Mouse (Mus musculus) neural tube, embryonic 15.5 days (tissue): ENCODE results near the gene Ttc33. TPM values are rescaled to one million over a fixed set of nuclear protein-coding genes. Genes with fewer than 3 reads are reported as not detected.
"Not testable (repeated sequence)": the region's sequence is repeated elsewhere in the genome, so short reads cannot be mapped to it uniquely, and the experiment has no call there.

ENCODE experiments used
- ATAC-seq: fragments of 200-750 bp; cut with Nextera tagmentation; 2 replicates; pipeline ENCODE4 v1.8.0; 2017; ENCODE audit warnings: mild to moderate bottlenecking, moderate TSS enrichment, moderate library complexity; ENCODE audit not compliant: low FRiP score
- H3K27ac ChIP-seq: fragments of 300-500 bp; sonication (generic); replicated peaks from 2 replicates; pipeline ENCODE4 v1.5.1; 2015; ENCODE audit warnings: mild to moderate bottlenecking, inconsistent platforms
- H3K27me3 ChIP-seq: fragments of 300-500 bp; sonication (generic); replicated peaks from 2 replicates; pipeline ENCODE4 v1.6.1; 2015; ENCODE audit warnings: inconsistent platforms
- H3K36me3 ChIP-seq: fragments of 300-500 bp; sonication (generic); 2 replicates; pipeline ENCODE4 v1.6.1; 2015; ENCODE audit warnings: inconsistent platforms
- H3K4me1 ChIP-seq: fragments of 300-500 bp; sonication (generic); 2 replicates; pipeline ENCODE4 v1.6.1; 2015; ENCODE audit warnings: inconsistent platforms
- H3K4me2 ChIP-seq: fragments of 300-500 bp; sonication (generic); 2 replicates; pipeline ENCODE4 v1.6.1; 2015; ENCODE audit warnings: inconsistent platforms, mild to moderate bottlenecking, moderate library complexity
- H3K4me3 ChIP-seq: fragments of 300-500 bp; sonication (generic); replicated peaks from 2 replicates; pipeline ENCODE4 v1.5.1; 2015; ENCODE audit warnings: mild to moderate bottlenecking, inconsistent platforms
- H3K9ac ChIP-seq: fragments of 300-500 bp; sonication (generic); replicated peaks from 2 replicates; pipeline ENCODE4 v1.6.1; 2015; ENCODE audit warnings: mild to moderate bottlenecking, inconsistent platforms
- H3K9me3 ChIP-seq: fragments of 300-500 bp; sonication (generic); replicated peaks from 2 replicates; pipeline ENCODE4 v1.6.1; 2016; ENCODE audit warnings: inconsistent platforms
- WGBS: fragments of 180-500 bp; shearing (Covaris S2); methylation state at CpG from one replicate; pipeline ENCODE4 v1.1.7; 2015; ENCODE audit warnings: mixed read lengths; 5-methylcytosine and 5-hydroxymethylcytosine counted together
- polyA plus RNA-seq: library from polyadenylated mRNA; unstranded; fragments of >200 nt; fragmentation: Nextera tagmentation; extraction: Ambion mirVana; gene quantifications from 2 replicates; pipeline ENCODE4 v1.2.1, GENCODE M21; 2015

Ttc33 gene
- polyA plus RNA-seq, 1 experiment from 2014 or later = 53.0 TPM

- H3K4me1 ChIP-seq = peaks cover 26% of the 10 kb centered on the region
- no peak for ATAC-seq
- no peaks in the 10 kb centered on the region for H3K9me3 ChIP-seq
- H3K4me3 ChIP-seq = no peak overlapping the region
- no peaks in the 10 kb centered on the region for H3K27me3 ChIP-seq
- no peak overlapping the region for H3K4me2 ChIP-seq
- 0 out of 2 replicates have a peak, but pooled peaks cover 2% of the 10 kb centered on the region for H3K36me3 ChIP-seq
- H3K9ac ChIP-seq = no peak overlapping the region
- 95% methylated on average over 1 of the region's 1 CpGs for WGBS
- H3K27ac ChIP-seq = no peak overlapping the region
These were observed 2.7 kb downstream of the Ttc33 start for GRCm38 (mm10) chr15:5188029-5188428.

GRCm38 (mm10) chr15:5189504-5190093, 4.3 kb downstream of the Ttc33 start:
- Histone ChIP-seq H3K27me3 (no peaks in the 10 kb centered on the region), H3K4me2 (no peak overlapping the region), H3K4me1 (peaks cover 21% of the 10 kb centered on the region), H3K36me3 (0 out of 2 replicates have a peak, but pooled peaks cover 2% of the 10 kb centered on the region), H3K9ac (no peak overlapping the region), H3K4me3 (no peak overlapping the region), H3K27ac (no peak overlapping the region), H3K9me3 (no peaks in the 10 kb centered on the region)
- 59% methylated on average over 10 of the region's 10 CpGs for WGBS
- ATAC-seq = no peak

GRCm38 (mm10) chr15:5193833-5194232, 8.5 kb downstream of the Ttc33 start:
- Histone ChIP-seq H3K27ac (no peak overlapping the region), H3K4me1 (0 out of 2 replicates have a peak, but pooled peaks cover 3% of the 10 kb centered on the region), H3K36me3 (0 out of 2 replicates have a peak, but pooled peaks cover 2% of the 10 kb centered on the region), H3K27me3 (no peaks in the 10 kb centered on the region), H3K4me3 (no peak overlapping the region), H3K9ac (no peak overlapping the region), H3K9me3 (no peaks in the 10 kb centered on the region), H3K4me2 (no peak overlapping the region)
- no peak for ATAC-seq
- WGBS = 87% methylated on average over 3 of the region's 3 CpGs

GRCm38 (mm10) chr15:5194446-5194845, 9.1 kb downstream of the Ttc33 start:
- Histone ChIP-seq H3K4me3 (no peak overlapping the region), H3K4me2 (no peak overlapping the region), H3K9me3 (no peaks in the 10 kb centered on the region), H3K27me3 (no peaks in the 10 kb centered on the region), H3K36me3 (0 out of 2 replicates have a peak, but pooled peaks cover 2% of the 10 kb centered on the region), H3K27ac (no peak overlapping the region), H3K9ac (no peak overlapping the region), H3K4me1 (0 out of 2 replicates have a peak, but pooled peaks cover 3% of the 10 kb centered on the region)
- WGBS = 92% methylated on average over 6 of the region's 6 CpGs
- ATAC-seq = no peak

- Histone ChIP-seq H3K36me3 (0 out of 2 replicates have a peak, but pooled peaks cover 2% of the 10 kb centered on the region), H3K27ac (no peak overlapping the region), H3K9ac (no peak overlapping the region), H3K4me3 (no peak overlapping the region), H3K4me2 (no peak overlapping the region), H3K27me3 (no peaks in the 10 kb centered on the region), H3K9me3 (no peaks in the 10 kb centered on the region), H3K4me1 (no peaks in the 10 kb centered on the region)
- no peak for ATAC-seq
- WGBS = 92% methylated on average over 9 of the region's 9 CpGs
These were observed 9.6 kb downstream of the Ttc33 start for GRCm38 (mm10) chr15:5194931-5195330.

- H3K4me2 ChIP-seq = no peak overlapping the region
- H3K4me1 ChIP-seq = no peaks in the 10 kb centered on the region
- no peaks in the 10 kb centered on the region for H3K36me3 ChIP-seq
- ATAC-seq = no peak
- no peaks in the 10 kb centered on the region for H3K27me3 ChIP-seq
- H3K4me3 ChIP-seq = no peak overlapping the region
- no peak overlapping the region for H3K9ac ChIP-seq
- no peak overlapping the region for H3K27ac ChIP-seq
- WGBS = 44% methylated on average over 4 of the region's 4 CpGs
- no peaks in the 10 kb centered on the region for H3K9me3 ChIP-seq
These were observed 10.7 kb downstream of the Ttc33 start for GRCm38 (mm10) chr15:5195987-5196514.

GRCm38 (mm10) chr15:5196691-5197090, 11.4 kb downstream of the Ttc33 start:
- ATAC-seq = no peak
- Histone ChIP-seq H3K36me3 (no peaks in the 10 kb centered on the region), H3K4me1 (no peaks in the 10 kb centered on the region), H3K4me2 (no peak overlapping the region), H3K9me3 (no peaks in the 10 kb centered on the region), H3K4me3 (no peak overlapping the region), H3K27me3 (no peaks in the 10 kb centered on the region), H3K9ac (no peak overlapping the region), H3K27ac (no peak overlapping the region)
- WGBS = 73% methylated on average over 4 of the region's 4 CpGs

- H3K4me1 ChIP-seq = no peaks in the 10 kb centered on the region
- H3K4me3 ChIP-seq = no peak overlapping the region
- no peaks in the 10 kb centered on the region for H3K27me3 ChIP-seq
- 0 out of 2 replicates have a peak, but pooled peaks cover 3% of the 10 kb centered on the region for H3K36me3 ChIP-seq
- 94% methylated on average over 9 of the region's 9 CpGs for WGBS
- no peak overlapping the region for H3K9ac ChIP-seq
- no peaks in the 10 kb centered on the region for H3K9me3 ChIP-seq
- no peak for ATAC-seq
- H3K27ac ChIP-seq = no peak overlapping the region
- no peak overlapping the region for H3K4me2 ChIP-seq
These were observed 19.9 kb downstream of the Ttc33 start for GRCm38 (mm10) chr15:5205222-5205621.

- no peak overlapping the region for H3K27ac ChIP-seq
- no peaks in the 10 kb centered on the region for H3K27me3 ChIP-seq
- peaks cover 10% of the 10 kb centered on the region; the same call in 1 of the 2 replicates for H3K36me3 ChIP-seq
- no peak for ATAC-seq
- H3K4me3 ChIP-seq = no peak overlapping the region
- H3K9ac ChIP-seq = no peak overlapping the region
- WGBS = 96% methylated on average over 3 of the region's 3 CpGs
- H3K9me3 ChIP-seq = no peaks in the 10 kb centered on the region
- H3K4me2 ChIP-seq = no peak overlapping the region
- H3K4me1 ChIP-seq = no peaks in the 10 kb centered on the region
These were observed 23.8 kb downstream of the Ttc33 start for GRCm38 (mm10) chr15:5209116-5209515.

- H3K36me3 ChIP-seq = peaks cover 11% of the 10 kb centered on the region
- no peaks in the 10 kb centered on the region for H3K4me1 ChIP-seq
- H3K4me3 ChIP-seq = no peak overlapping the region
- H3K9me3 ChIP-seq = no peaks in the 10 kb centered on the region
- H3K4me2 ChIP-seq = no peak overlapping the region
- no peaks in the 10 kb centered on the region for H3K27me3 ChIP-seq
- no peak overlapping the region for H3K27ac ChIP-seq
- 84% methylated on average over 6 of the region's 6 CpGs for WGBS
- H3K9ac ChIP-seq = no peak overlapping the region
- ATAC-seq = no peak
These were observed 35.2 kb downstream of the Ttc33 start for GRCm38 (mm10) chr15:5220491-5220890.

GRCm38 (mm10) chr15:5230746-5231145, 45.4 kb downstream of the Ttc33 start:
- 84% methylated on average over 10 of the region's 10 CpGs for WGBS

GRCm38 (mm10) chr15:5234659-5235058, 49.3 kb downstream of the Ttc33 start:
- Histone ChIP-seq H3K36me3 (no peaks in the 10 kb centered on the region), H3K4me3 (no peak overlapping the region), H3K9ac (no peak overlapping the region), H3K9me3 (no peaks in the 10 kb centered on the region), H3K4me2 (no peak overlapping the region), H3K27me3 (no peaks in the 10 kb centered on the region), H3K4me1 (peaks cover 10% of the 10 kb centered on the region; the same call in 1 of the 2 replicates), H3K27ac (no peak overlapping the region)
- ATAC-seq = no peak
- WGBS = 88% methylated on average over 16 of the region's 16 CpGs

More at GRCm38 (mm10) chr15:5230746-5231145, 45.4 kb downstream of the Ttc33 start:
- not testable (repeated sequence) for H3K36me3 ChIP-seq, ATAC-seq, H3K9me3 ChIP-seq, H3K27me3 ChIP-seq, H3K4me1 ChIP-seq, H3K4me2 ChIP-seq, H3K27ac ChIP-seq, H3K4me3 ChIP-seq, H3K9ac ChIP-seq
